Mouse (Mus musculus) mouse embryonic stem cell (cell line): ENCODE results near the gene Ccdc167.
"Not testable (repeated sequence)": the region's sequence is repeated elsewhere in the genome, so short reads cannot be mapped to it uniquely, and the experiment has no call there.

Experiments
- in situ Hi-C, 2 experiments: fragments of 300-500 bp; cut with MboI; formaldehyde crosslinking; loops; 1 replicate in 1 of 2; 3 replicates in 1 of 2; pipeline ENCODE4 v1.14.3; 2019 to 2020; ENCODE audit warnings: low sequenced_read_pairs in 2 of 2, low pct_unique_long_range_greater_than_20kb in 1 of 2, mixed read lengths in 1 of 2; ENCODE audit not compliant: unreplicated experiment in 1 of 2

Gene Ccdc167

GRCm38 (mm10) chr17:29725027-29725620 is 8.3 kb upstream of the Ccdc167 start:
- in situ Hi-C loops = no loop called here

DNA sequence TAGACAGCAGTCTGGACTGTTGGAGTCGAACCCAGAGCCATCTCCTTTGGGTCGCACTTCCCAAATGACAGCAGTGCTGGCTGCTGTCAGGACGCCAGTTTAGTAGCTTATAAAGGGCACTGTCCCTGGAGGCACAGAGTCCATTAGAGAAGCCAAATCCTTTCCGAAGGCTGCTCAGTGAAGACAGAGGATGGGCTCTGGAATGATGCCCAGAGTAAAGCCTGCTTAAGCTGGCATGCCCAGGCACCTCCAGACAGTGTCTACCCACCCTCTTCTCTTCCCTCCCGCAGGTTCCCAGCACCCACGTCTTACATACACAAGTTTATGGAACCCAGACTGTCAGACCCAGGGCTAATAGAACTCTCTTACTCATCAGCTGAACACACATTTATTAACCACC is 7.8 kb upstream of the Ccdc167 start:
- in situ Hi-C loops = no loop called here

DNA sequence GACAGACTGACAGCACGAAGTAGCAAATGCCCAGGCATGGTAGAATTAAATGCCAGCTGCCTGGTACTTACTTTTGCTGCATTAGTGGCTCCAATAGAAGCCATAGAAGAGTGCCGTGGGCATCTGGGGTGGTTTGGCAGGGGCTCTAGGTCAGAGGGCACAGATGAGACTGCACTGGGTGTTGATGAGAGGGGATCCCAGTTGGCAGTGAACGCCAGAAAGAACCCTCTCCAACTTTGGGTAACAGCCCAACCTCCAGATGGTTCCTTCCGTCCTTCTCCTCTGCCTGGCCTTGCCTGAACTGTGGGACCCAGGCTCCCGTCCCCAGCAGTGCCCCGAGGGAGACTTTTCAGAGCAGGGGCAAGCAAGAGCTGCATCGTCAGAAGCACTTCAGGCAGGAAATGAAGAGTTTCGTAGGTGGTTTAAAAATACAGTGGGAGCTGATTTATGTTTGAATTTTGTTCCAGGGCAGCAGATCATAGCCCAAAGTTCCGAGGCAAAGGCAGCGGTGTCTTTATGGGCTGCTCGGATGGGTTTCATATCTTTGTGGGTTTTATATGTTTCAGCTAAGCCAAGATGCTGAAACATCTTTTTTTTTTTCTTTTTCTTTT is 4.0 kb upstream of the Ccdc167 start:
- in situ Hi-C loops = no loop called here

DNA sequence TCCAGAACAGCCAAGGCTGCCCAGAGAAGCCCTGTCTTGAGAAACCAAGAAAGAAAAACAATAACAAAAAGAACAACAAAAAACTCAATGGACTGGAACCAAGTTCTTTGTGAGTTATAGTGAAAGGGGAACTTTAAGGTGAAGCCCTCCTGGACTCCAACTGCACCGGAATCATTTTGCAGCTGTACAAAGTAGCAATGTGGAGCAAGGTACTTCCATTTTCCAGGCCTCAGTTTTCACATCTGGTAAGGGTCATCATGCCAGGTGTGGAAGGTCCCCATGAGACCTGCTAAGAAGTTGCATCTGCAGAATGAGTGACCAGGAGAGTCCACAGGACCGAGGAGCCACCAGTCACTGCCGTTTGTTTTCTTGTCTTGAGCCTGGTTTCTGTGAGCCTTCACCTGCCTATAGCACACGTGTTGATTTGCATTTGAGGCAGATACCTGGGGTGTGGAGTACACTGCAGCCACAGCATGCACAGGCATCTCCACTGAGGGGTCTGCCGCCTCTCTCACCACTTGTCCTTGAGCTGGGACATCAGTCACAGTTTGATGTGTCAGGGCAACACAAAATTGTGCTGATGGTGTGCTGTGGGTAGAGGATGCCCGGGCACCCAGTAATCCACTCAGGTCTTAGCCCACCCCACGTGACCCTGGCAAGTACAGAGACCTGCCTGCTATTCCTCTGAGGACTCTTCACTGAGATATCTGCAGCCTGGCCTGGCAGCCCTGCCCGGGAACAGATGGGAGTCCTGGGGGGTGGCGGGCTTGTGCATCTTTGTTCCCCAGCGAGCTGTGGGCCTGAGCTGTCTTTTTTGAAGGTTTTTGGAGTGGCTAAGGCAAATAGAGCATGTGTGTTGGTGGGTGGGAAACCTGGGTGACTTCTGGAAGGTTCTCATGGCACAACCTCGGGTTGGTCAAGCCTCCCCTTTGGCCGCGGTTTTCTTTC is 3.1 kb upstream of the Ccdc167 start:
- in situ Hi-C loops = no loop called here

DNA sequence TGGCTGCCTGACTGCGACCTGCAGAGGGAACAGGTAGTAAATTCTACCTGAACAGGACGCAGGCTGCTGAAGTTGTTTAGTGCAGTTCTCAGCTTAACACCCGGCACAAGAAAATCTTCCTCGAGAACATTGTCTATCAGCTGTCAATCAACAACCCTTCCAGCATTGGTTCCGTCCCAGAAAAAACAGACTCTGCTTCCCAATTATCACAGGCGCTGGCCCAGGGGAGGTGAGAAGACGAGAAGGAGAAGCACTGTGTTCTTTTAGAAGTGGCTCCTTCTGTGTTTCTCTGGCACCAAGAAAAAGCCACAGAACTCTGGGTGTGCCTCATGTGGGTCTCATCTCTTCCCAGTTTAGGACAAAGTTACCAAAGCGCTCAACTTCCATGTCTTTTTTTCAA is 1.8 kb upstream of the Ccdc167 start:
- in situ Hi-C loops = no loop called here

- in situ Hi-C loops = not testable (repeated sequence)
Measured at GRCm38 (mm10) chr17:29713734-29714133, 3.1 kb downstream of the Ccdc167 start.

DNA sequence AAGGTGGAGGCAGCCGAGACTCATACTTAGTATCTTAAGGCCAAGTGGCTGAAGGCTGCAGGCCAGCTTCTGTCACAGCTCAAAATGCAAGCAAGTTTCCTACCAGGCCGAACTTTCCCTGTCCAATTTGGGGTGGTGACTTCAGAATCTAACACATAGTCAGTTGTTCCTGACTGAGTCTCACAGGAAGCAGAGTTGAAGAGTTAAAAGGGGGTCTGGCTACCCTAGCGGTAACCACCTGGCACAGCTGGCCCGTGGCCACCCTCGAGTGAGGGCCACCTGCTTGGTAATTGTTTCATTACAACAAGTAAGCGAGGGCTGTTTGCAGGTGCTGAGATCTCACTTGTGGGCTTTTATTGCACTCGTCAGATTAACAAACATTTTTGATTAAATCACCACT is 4.3 kb downstream of the Ccdc167 start:
- in situ Hi-C loops = no loop called here

DNA sequence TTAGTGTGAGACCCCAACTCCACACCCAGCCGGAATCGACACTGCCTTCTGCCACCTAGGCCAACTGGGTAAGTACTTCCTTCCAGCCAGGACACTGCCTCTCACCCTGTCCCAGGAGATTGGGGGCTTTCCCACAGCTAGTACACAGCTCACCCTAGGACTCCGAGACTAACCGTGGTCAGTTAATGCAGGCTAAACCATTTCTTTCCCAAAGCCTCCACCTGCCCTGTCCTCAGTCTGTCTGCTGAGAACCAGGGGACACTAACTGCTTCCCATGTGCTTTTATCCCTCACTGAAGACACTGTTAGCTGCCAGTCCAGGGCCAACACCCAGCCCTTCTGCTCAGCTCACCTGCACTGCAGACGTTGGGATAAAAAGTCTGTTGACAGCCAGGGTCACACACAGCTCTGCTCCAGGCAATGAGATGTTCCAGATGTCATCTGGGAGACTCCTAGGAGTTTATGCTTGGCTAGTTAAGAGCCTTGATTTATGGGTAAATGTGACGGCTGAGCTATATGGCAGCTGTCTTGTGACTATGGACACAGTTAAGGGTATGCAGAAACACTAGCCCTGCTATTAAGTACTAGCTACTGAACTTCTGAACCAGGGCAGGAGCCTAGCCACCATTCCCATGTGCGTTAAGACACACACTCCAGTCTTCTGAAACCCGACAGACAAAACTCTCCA is 5.0 kb downstream of the Ccdc167 start:
- in situ Hi-C loops = no loop called here

DNA sequence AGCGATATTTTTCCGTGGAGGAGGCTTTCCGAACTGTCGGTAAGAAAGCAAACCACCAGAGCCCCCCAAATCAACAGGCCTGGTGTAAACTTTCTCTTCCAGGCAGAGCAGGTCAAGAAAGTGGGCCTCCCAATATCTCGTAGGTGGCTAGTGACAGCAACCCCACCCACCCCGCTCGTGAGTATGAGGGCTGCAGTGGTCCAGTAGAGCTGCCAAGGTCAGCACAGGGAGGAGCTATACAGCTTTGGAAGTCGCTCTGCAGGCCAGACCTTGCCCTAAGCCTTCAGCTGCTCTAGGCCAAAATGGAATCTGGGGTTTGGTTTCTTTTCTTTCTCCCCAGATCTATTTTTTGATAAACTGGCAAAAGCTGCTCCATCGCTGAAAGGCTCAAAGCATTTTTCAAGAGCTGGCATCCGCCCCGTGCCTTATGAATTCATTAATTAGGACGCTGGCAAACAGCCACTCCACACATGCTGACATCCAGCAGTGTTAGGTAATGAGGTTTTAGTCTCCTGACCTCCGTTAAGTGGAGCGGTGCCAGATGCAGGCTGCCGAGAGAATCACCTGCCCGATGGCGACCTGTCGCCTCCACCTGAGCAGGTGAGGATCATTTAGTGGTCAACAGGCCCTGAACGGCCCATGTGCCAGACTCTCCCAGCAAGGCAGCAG is 5.6 kb downstream of the Ccdc167 start:
- in situ Hi-C loops = no loop called here

- in situ Hi-C loops = no loop called here
Measured at GRCm38 (mm10) chr17:29710562-29711044, 6.2 kb downstream of the Ccdc167 start.

DNA sequence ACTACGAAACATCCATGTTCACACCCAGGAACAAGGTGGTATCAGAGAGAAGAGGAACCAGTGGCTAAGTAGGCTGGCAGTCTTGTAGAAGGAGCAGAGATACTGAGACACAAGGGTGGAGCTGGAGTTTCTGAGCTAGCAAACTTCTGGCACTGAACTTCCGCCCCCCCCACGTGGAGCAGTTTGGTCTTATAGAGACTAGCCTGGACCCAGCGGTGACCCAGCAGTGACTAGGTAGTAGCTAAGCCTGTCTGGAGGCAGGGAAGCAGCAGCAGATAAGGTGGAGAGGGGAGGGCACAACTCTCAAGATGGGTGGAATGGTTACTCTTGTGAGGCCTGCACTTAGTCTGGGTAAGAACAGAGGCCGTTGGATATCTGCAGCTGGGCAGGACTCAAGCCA is 8.1 kb downstream of the Ccdc167 start:
- in situ Hi-C loops = no loop called here

GRCm38 (mm10) chr17:29706981-29707545 is 9.8 kb downstream of the Ccdc167 start:
- in situ Hi-C loops = no loop called here

DNA sequence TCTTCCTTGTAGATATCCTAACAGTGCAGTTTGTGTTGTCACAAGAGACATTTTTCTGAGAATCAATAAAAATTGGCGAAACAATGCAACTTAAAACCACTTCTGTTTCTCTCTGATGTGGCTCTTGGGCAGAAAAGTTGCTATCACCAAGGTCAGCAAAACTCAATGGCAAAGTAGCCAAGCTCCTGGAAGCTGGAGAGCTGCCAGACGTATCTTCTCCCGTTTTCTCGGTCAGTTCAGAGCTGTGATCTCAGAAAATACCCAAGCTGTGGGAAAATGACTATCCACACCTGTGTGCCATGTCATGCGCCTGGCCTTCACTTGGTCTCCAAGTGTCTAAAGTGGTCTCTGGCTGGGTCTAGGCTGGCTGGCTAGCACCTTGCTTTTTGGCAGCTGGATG is 11.0 kb downstream of the Ccdc167 start:
- in situ Hi-C loops = no loop called here

GRCm38 (mm10) chr17:29704781-29705180 is 12.1 kb downstream of the Ccdc167 start:
- in situ Hi-C loops = no loop called here

DNA sequence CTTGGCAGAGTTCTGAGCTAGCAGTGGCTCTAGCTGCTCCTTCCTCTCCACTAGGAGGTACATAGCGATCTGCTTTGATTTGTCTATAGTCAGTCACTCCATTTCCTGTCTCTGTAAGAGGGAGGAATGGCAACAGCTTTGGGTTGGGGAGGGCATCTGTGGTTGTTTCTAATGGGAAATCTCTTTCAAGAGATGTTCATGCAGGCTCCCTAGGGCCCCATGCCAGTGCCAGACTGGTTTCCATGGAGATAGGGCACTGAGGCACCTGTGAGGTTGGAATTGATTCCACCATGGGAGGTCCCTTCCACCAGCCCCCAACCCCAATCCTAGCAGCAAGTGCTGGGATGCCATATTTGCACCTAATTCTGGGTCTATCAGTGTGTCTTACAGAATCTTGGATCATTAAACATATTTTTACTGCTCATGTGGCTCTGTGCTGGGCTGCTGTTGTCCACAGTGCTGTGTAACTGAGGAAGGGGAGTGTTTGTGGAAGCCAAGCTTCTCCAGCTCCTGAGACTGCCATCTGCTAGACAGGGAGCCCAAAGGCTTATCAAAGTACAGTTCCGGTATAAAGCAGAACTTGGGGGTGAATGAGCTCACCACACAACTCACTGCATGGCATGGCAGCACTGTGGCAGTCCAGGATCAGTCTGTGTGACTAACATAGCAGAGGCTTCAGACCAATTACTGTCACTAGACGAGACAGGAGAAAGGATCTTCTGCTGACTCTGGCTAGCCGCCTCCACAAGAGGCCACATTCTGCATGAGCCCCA is 13.7 kb downstream of the Ccdc167 start:
- in situ Hi-C loops = no loop called here

- in situ Hi-C loops = no loop called here
Measured at GRCm38 (mm10) chr17:29700573-29700972, 16.3 kb downstream of the Ccdc167 start.

- in situ Hi-C loops = no loop called here
Measured at GRCm38 (mm10) chr17:29698421-29698820, 18.4 kb downstream of the Ccdc167 start.
